Mouse (Mus musculus) heart, postnatal 10 days (tissue): ENCODE measurements at regions not wholly inside any gene's neighbourhood (a gene's known extent, or its start where the extent isn't known, plus 50 kb on each side); places are given as distances from the start of the nearest gene placed in this dataset.
"Not testable (repeated sequence)": the region's sequence is repeated elsewhere in the genome, so short reads cannot be mapped to it uniquely, and the experiment has no call there.

Experiments
- DNase-seq, 2 experiments: peaks; one replicate each; pipeline ENCODE4 v3.0.0; 2021
- intact Hi-C: fragments of 180-260 bp; cut with DNase I; formaldehyde crosslinking; loops from one replicate; pipeline ENCODE4 v1.15.1; 2025

DNA sequence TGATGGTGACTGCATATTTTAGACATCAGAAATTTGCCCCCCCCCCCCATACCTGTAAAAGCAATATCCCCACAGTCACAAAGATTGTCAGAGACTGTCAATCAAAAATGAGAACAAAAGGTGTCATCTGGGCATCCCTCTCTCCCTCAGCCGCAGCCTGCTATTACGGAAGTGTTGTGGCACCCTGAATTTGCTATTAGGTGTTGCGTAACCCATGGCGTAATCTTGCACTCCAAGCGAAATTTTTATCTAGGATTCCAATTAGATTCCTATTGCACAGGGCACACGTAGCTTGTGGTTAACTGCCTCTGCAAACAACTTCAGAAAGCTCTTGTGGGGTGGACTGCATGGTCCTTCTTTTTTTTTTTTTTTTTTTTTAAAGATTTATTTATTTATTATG lies 289.9 kb downstream of the Phf3 start:
- intact Hi-C loops = no loop called here
- no peak for DNase-seq

DNA sequence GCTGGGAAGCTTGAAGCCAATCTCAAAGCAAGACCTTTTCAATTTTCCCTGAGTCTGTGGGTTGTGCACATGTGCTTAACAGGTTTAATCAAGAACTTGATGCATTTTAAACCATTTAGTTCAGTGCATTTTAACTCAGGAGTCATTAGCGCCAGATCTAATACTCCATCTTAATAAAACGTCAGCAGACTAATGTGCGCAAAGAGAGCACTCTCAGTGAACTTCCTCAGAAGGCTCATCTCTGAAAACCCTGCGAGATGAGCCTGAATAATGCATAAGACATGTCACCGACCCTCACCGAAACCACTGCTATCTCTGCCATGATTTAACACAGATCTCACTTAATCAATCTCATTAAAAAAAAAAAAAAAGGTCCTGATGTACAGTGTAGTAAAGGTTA lies 309.0 kb downstream of the Phf3 start:
- no peak for DNase-seq
- intact Hi-C loops = no loop called here

DNA sequence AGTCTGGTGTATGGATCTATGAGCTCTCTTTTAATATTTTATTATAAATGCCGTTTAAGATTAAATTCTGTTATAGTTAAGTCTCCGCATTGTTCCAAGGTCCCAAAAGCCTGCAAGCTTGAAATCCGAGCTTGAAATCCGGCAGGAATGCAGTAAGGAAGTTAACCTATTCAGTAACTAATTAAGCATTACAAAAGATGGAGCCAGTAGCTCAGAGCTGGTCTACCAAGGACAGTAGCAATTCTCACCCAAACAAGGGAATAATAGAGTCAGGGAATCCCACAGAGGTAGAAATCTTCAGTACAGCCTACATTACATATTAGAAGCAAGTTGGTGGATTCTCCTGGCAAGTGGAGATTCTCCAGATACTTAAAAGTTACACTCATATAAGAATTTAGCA lies 325.0 kb downstream of the Phf3 start:
- intact Hi-C loops = not testable (repeated sequence)

DNA sequence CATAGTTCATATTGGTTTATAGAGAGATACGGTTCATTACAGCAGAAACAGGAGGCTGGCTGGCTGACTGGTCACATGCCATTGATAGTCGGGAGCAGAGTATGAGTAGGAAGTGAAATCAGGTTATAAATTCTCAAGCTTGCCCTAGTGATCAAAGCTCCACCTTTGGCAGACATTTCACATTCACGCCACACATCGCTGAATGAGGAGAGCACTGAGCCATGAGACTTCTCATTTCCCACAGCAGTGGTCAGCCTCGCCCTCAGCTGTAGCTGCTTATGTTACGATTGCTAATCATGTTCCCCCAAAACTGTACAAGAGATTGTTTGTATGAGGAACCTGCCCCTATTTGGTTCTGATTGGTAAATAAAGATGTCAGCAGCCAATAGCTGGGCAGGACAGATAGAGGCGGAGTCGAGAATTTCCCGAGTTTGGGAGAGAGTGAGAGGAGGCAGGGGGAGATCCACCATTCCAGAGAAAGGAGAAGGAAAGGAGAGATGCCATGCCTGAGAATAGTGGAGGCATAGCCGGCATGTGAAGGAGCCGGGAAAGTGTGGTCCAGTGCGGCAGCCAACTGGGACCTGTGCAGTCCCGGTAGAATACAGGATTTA lies 333.5 kb downstream of the Phf3 start:
- intact Hi-C loops = no loop called here
- no peak for DNase-seq

More for the DNA sequence above, 325.0 kb downstream of the Phf3 start:
- not testable (repeated sequence) for DNase-seq

DNA sequence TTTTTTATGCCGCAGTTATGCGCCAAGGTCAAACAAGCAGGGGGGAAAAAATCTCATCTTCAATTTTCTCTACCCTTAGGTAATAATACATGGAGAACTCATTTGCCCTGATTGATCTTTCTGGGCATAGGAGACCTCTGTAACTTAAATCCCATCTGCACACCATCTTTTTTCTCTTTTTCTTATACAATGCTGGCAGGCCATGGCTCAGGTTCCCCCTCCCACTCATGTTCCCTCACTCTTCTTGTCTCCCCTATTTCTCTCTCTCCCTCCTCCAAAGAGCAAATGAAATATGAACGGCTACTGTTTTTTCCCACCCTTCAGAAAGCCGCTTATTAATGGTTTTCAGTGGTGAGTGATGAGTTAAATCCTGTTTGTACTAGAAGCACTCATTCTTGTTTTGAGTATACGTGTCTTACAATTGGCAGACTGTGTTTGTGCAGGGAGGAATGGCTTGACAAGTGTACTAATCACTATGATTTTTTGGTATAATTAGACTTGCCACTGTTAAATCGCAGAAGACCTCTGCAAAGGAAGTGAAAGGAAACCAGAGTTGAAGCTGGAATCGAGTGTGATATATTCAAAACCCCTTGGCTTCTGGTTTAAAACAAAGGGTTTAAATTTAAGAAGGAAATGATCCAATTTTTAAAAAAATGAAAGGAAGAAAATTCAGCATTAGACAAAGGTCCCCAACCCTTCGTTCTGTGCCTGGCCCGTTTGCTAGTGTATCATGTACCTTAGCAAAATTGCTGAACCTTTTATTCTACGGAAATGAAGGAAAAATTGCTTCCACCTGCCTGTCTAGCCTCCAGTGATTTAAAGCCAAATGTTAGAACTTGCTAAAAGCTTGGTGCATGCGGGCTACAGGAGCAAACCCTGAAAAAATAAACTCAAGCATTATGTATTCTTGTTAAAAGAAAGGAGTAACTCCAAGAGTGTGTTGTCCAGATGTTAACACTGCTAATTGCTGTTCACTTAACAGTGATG lies 336.4 kb downstream of the Phf3 start:
- DNase-seq = no peak
- intact Hi-C loops = no loop called here

DNA sequence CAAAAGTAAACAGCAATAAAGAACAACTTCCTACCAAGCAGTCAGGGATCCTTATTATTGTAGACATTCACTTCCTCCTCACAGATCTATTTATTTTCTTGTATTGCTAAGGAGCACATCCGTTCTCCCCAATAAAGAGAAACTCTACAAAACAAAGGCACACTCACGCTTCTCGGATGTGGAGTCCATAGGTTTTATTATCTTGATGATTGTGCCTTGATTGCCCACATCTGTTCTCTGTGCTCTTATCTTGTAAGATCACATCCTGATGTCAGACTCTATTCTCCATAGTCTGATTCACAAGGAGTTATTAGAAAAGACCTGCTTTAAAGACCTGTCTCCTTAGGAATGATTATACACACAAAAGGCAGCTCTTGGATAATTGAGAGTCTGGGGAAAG lies 356.4 kb downstream of the Phf3 start:
- intact Hi-C loops = no loop called here
- DNase-seq = no peak

DNA sequence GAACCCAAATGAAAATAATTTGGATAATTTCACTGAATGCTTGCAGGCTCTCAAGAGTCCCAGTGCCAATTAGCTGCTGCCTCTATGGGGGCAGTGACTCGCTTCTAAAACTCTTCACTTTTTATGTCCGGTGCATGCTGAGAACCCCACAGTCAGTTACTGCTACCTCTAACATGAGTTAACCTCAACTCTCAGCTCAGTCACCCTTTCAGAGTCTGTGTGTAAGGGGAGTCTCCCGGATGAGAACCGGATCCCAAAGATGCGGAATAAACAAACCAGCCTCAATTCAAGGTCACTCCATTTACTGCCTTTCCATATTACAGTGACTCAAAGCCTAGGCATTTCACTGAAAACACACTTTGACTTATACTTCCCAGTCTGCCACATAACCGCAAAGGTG lies 357.9 kb downstream of the Phf3 start:
- intact Hi-C loops = no loop called here
- DNase-seq = no peak

DNA sequence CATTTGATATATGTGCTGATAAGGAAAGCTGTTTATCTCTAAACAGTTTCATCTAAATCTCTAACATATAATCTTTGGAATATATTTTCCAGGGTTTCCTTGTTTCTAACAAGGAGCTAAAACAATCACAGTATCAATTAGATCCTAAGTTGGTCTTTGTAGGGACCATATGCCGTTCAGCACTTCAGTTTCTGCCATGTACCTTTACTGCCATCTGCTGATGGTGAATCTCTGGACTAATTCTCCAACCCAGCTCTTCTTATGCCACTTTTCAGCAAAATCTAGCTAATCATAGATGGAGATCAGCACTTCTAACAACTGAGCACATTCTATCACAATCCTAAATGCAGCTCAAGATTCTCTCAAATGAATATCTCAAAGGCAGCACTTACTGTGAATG lies 370.5 kb downstream of the Phf3 start:
- intact Hi-C loops = no loop called here

DNA sequence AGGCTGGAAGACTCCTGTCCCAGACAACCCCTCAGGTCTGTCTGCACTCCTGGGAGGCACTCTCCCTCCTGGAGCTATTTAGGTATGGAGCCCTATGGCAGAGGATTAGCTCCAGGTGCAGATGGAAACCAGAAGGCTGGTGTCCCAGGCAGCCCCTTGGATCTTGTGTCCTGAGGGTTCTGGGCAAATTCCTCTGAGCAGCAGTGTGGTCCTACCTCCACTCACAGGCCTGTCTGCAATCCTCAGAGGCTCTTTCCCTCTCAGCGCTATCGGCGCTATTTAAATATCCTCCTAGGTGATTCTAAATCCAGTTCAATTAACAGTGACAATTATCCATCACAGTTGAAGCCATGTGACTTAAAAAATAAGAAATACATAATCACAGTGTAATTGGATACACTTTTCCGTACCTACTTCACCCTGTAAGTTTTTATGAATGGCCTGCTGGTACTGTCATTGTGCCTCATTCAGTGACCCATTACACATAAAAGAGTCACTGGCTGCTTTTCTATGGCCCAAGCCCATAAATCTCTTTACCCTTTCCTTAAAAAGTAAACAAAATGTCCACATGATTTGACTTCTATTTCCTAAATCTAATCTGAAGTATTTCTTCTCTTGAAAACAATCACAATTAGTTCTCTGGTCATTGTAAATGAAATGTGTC lies 413.3 kb downstream of the Phf3 start:
- intact Hi-C loops = no loop called here
- no peak for DNase-seq

More for the DNA sequence above, 370.5 kb downstream of the Phf3 start:
- DNase-seq = no peak

DNA sequence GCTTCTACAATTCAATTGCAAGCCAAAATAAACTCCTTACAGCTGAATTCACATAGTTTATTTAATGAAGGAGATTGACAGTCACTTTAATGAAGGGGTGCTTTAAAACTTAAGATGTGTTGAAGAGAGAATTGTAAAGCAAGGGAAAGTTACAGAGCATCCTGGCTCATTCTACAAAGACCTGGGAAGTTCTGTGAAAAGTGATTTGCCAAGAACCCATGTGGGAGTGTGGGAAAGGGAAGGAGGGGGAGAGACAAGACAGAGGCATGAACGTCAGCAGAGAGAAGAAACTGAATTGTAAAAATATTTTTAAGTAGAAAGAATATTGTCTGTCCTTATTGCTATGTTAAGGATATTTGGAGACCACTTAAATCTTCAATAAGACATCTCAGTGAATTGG lies 435.8 kb downstream of the Phf3 start:
- intact Hi-C loops = no loop called here
- no peak for DNase-seq

DNA sequence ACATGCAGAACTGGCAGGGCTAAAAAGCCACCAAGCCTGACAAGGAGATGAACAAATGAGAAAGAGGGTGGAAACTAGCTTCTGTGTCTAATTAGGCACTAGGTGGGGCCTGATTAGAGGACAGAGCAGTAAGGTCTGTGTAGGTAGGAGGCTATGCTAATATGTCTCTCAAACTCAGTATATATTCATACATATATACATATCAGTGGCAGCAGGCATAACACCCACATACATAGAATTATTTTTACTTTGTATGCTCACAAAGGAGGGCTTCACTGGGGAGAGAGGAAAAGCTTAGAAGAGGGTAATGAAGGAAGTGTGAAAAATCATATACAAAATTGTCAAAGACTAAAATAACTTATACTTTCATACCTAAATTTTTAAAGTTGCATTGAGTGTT lies 457.1 kb downstream of the Phf3 start:
- intact Hi-C loops = no loop called here
- no peak for DNase-seq

DNA sequence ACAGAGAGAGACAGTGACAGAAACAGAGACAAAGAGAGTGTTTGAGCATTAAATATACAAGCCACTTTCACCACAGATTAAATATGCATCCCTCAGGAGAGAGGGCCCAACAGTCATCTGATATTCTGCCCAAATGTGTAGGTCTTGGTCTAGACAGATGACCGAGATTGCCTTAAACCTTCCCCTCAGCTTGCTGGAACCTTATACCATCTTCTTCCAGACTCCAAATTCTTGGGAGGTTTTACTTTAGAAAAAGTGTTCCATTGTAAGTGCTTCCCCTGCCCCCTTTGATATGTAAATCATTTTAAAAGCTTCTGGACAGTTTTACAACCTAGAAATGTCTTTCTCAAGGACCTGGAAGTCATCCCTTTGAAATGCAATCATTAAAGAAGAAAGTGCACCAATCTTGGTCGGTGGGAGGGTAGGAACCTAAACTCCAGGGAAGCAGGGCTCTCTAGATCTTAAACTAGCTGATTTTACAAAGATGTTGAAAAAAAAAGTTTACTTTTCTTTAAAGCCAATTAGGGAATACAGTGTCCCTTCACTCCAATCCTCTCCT lies 458.8 kb downstream of the Phf3 start:
- intact Hi-C loops = no loop called here
- DNase-seq = no peak
